Mouse (Mus musculus): ENCODE data around the gene Nfkb1. TPM values are rescaled to one million over a fixed set of nuclear protein-coding genes. Genes with fewer than 3 reads are reported as not detected.

Nfkb1 gene
- polyA plus RNA-seq, 1 experiment from 2014 or later = 29.1 TPM

DNA sequence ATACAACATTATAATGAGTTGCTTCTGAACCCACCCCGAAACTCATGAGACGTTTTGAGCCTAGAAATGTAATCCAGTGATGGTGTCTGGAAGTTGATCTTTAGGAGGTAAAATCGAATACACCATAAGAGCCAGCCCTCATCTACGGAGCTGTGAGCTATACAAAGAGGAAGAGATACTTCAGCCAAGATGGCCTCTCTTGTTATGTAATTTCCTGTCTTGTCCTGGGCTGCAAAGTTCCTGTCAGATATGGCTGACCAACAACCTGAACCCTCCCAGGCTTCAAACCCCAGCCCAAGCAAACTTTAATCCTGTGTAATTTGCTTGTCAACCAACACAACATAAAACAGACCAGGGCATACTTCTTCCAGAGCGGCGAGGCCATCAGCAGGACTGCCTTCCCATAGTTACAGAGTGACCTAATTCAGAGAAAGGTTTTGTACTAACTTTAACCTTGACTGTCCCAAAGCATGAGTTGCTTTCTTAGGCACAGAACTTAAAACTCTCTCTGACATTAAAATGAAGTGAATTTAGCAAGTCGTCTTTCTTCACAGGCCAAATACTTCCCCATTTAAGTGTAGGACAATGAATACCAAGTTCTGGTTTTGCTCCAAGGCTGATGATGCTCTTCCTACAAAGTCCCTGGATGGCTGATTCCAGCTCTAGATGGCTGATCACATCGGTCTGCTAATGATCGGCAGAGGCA, 63.2 kb downstream of the Nfkb1 start:
- no peak overlapping the region for H3K4me3 ChIP-seq (ENCODE audit: low read depth, low read length)

DNA sequence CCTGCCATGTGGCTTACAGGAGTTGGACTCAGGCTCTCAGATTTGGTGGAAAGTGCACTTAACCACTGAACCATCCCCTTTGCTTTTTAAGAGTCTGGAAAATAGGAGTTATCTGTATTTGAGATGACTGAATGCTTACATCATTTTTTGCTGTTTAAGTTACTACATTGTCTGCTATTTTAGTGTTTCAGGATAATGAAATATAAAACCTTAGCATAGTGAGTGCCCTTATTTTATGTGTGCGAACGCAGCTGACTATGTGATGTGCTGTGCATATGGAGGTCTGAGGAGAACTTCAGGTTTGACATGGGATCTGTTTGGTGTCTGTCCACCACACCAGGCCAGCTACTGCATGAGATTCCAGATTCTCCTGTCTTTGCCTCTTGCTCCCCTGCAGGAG, 66.1 kb downstream of the Nfkb1 start:
- DNase-seq (ENCODE audit: low spot score) = no peak
- no peak for ATAC-seq (replicated peaks; ENCODE audit: low FRiP score, low TSS enrichment, low read depth)
- H3K36me3 ChIP-seq (ENCODE audit: control insufficient read depth, insufficient read depth, low read length) = peaks cover 37% of the 10 kb centered on the region
- no peak overlapping the region for H3K4me2 ChIP-seq (ENCODE audit: low read length)
- no peak overlapping the region for H3K4me3 ChIP-seq (ENCODE audit: low read depth, low read length)
- no peak overlapping the region for H3K27ac ChIP-seq (ENCODE audit: low read depth)
- H3K4me1 ChIP-seq (replicated peaks; ENCODE audit: control insufficient read depth, insufficient read depth, low read length) = no peaks in the 10 kb centered on the region
- H3K9me3 ChIP-seq (ENCODE audit: control insufficient read depth, low read length) = no peaks in the 10 kb centered on the region
- H3K27me3 ChIP-seq (replicated peaks; ENCODE audit: control insufficient read depth, insufficient read depth, low read length) = no peaks in the 10 kb centered on the region
- 93% methylated on average over 2 of the region's 2 CpGs for WGBS
- H3K9ac ChIP-seq (ENCODE audit: low read length) = no peak overlapping the region

More for the DNA sequence above, 63.2 kb downstream of the Nfkb1 start:
- WGBS = 82% methylated on average over 9 of the region's 9 CpGs
- Histone ChIP-seq H3K36me3 (ENCODE audit: control insufficient read depth, insufficient read depth, low read length) (peaks cover 32% of the 10 kb centered on the region), H3K4me1 (replicated peaks; ENCODE audit: control insufficient read depth, insufficient read depth, low read length) (no peaks in the 10 kb centered on the region), H3K27me3 (replicated peaks; ENCODE audit: control insufficient read depth, insufficient read depth, low read length) (no peaks in the 10 kb centered on the region), H3K4me2 (ENCODE audit: low read length) (no peak overlapping the region), H3K9ac (ENCODE audit: low read length) (no peak overlapping the region), H3K27ac (ENCODE audit: low read depth) (no peak overlapping the region), H3K9me3 (ENCODE audit: control insufficient read depth, low read length) (no peaks in the 10 kb centered on the region)
- DNase-seq (ENCODE audit: low spot score) (no peak), ATAC-seq (replicated peaks; ENCODE audit: low FRiP score, low TSS enrichment, low read depth) (no peak)

DNA sequence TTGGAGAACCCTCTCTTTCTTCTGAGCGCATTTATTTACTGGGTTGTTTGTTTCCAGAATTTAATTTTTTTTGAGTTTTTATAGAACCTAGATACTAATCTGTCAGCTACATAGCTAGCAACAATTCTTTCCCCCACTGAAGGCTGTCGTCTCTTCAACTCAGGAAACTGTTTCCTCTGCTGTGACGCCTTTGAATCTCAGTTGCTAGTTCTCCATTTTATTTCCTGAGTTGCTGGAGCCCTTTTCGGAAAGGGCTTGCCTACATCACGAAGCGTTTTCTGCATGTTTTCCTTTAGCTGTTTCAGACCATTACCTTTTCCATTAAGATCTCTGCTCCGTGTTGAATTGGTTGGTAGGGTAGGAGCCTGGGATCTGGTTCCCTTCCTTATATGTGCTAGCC, 74.6 kb downstream of the Nfkb1 start:
- Histone ChIP-seq H3K4me2 (ENCODE audit: low read length) (no peak overlapping the region), H3K27ac (ENCODE audit: low read depth) (no peak overlapping the region), H3K36me3 (ENCODE audit: control insufficient read depth, insufficient read depth, low read length) (peaks cover 76% of the 10 kb centered on the region), H3K9me3 (ENCODE audit: control insufficient read depth, low read length) (no peaks in the 10 kb centered on the region), H3K9ac (ENCODE audit: low read length) (no peak overlapping the region), H3K4me3 (ENCODE audit: low read depth, low read length) (no peak overlapping the region), H3K27me3 (replicated peaks; ENCODE audit: control insufficient read depth, insufficient read depth, low read length) (no peaks in the 10 kb centered on the region), H3K4me1 (replicated peaks; ENCODE audit: control insufficient read depth, insufficient read depth, low read length) (no peaks in the 10 kb centered on the region)
- ATAC-seq (replicated peaks; ENCODE audit: low FRiP score, low TSS enrichment, low read depth) (no peak), DNase-seq (ENCODE audit: low spot score) (no peak)
- 92% methylated on average over 7 of the region's 7 CpGs for WGBS

DNA sequence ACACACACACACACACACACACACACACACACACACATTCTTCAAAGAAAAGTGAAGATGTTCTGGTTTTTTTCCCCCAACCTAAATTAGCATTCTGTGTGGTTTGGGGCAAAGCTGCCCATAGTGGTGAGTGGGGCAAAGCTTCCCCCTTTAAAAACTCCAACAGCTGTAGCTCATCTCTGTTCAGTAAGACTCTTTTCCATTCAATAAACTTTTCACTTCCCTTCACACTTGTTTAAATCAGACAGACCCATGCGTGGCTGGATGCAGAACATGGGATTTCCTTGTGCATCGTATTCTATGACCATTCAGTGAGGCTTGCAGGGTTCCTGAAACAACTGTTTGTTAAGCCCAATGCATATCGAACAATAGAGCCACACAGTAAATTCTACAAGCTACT, 77.0 kb downstream of the Nfkb1 start:
- 67% methylated on average over 3 of the region's 3 CpGs for WGBS

DNA sequence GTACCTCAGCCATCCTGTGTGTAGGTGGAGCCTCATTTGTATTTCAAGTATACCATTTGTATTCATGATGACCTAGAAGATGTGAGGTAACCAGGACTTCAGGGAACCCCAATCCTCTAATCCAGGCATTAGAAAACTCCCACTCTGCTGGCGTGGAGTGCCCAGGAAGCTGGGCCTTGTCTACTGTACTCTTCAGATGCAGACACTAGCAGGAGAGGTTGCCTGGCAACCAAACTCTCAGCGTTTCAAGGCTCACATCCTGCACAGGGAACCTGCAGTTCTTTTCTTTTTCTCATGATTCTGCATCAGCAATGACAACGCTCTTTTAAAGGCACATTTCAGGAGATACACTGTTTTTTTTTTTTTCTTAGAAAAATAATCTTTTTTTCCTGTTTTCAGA, 81.1 kb downstream of the Nfkb1 start:
- Histone ChIP-seq H3K9me3 (ENCODE audit: control insufficient read depth, low read length) (no peaks in the 10 kb centered on the region), H3K4me3 (ENCODE audit: low read depth, low read length) (no peak overlapping the region), H3K4me2 (ENCODE audit: low read length) (no peak overlapping the region), H3K27ac (ENCODE audit: low read depth) (no peak overlapping the region), H3K36me3 (ENCODE audit: control insufficient read depth, insufficient read depth, low read length) (peaks cover 66% of the 10 kb centered on the region), H3K9ac (ENCODE audit: low read length) (no peak overlapping the region), H3K27me3 (replicated peaks; ENCODE audit: control insufficient read depth, insufficient read depth, low read length) (no peaks in the 10 kb centered on the region), H3K4me1 (replicated peaks; ENCODE audit: control insufficient read depth, insufficient read depth, low read length) (0 out of 2 replicates have a peak, but pooled peaks cover 9% of the 10 kb centered on the region)
- no peak for ATAC-seq (replicated peaks; ENCODE audit: low FRiP score, low TSS enrichment, low read depth)
- DNase-seq (ENCODE audit: low spot score) = no peak
- 56% methylated on average over 3 of the region's 3 CpGs for WGBS

More for the DNA sequence above, 77.0 kb downstream of the Nfkb1 start:
- no peak overlapping the region for H3K27ac ChIP-seq (ENCODE audit: low read depth)
- H3K9ac ChIP-seq (ENCODE audit: low read length) = no peak overlapping the region
- H3K4me1 ChIP-seq (replicated peaks; ENCODE audit: control insufficient read depth, insufficient read depth, low read length) = no peaks in the 10 kb centered on the region
- H3K4me2 ChIP-seq (ENCODE audit: low read length) = no peak overlapping the region
- H3K27me3 ChIP-seq (replicated peaks; ENCODE audit: control insufficient read depth, insufficient read depth, low read length) = no peaks in the 10 kb centered on the region
- no peaks in the 10 kb centered on the region for H3K9me3 ChIP-seq (ENCODE audit: control insufficient read depth, low read length)
- ATAC-seq (replicated peaks; ENCODE audit: low FRiP score, low TSS enrichment, low read depth) = no peak
- H3K36me3 ChIP-seq (ENCODE audit: control insufficient read depth, insufficient read depth, low read length) = peaks cover 89% of the 10 kb centered on the region
- H3K4me3 ChIP-seq (ENCODE audit: low read depth, low read length) = no peak overlapping the region
- no peak for DNase-seq (ENCODE audit: low spot score)

DNA sequence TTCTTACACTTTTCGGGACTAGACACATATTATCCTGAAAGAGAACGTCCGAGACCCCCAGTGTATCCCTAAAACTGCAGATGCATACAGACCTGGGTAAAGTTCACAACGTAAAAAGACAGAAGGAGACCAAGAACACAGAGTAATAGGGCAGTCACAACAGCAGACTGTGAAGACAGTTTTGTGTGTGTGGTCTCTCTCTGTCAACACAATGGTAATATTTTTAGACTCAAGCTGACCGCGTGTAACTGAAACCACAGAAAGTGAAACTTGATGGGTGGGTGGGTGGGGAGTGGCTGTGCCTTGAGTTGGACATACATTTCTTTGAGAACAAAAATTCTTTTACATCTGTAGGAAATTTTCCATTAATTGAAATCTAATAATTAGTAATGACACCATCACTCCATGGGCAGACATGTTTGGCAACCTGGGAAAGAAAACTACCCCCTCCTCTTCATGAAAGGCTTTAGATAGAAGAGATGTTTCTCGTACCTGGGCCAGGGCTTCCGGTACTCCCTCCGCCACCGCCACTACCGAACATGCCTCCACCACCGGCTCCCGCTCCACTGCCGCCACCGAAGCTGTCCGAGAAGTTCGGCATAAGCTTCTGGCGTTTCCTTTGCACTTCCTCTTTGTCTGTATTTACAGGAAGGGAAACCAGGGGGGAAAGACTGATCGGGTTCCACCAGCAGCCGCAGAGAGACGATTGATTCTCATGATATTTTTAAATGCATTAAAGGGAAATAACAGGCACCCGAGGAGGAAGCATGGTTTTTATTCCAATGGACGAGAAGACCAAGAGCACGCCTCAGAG, 83.5 kb downstream of the Nfkb1 start:
- H3K27ac ChIP-seq (ENCODE audit: low read depth) = peak overlapping the region; percentile 28; the same call in 1 of the 2 replicates
- no peak for ATAC-seq (replicated peaks; ENCODE audit: low FRiP score, low TSS enrichment, low read depth)

DNA sequence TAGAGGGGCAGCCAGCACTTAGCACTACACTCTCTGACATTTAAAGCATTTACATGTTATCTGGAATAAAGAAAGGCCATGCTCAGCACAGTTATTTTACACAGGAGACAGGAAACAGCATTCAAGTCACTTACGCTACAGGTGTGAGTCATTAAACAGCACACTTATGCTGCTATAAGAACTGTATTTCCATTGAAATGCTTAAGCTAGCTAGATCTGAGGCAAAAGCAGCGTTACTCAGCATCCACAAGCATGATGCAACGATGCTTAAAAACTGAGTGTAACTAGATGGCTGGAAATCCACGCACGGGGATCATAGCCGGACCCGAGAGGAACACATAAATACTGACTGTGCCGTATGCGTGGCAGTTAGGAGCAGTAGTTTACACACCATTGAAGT, 84.3 kb downstream of the Nfkb1 start:
- Histone ChIP-seq H3K4me3 (ENCODE audit: low read depth, low read length) (no peak overlapping the region), H3K4me1 (replicated peaks; ENCODE audit: control insufficient read depth, insufficient read depth, low read length) (peaks cover 15% of the 10 kb centered on the region), H3K9ac (ENCODE audit: low read length) (no peak overlapping the region), H3K9me3 (ENCODE audit: control insufficient read depth, low read length) (no peaks in the 10 kb centered on the region), H3K36me3 (ENCODE audit: control insufficient read depth, insufficient read depth, low read length) (peaks cover 66% of the 10 kb centered on the region), H3K27ac (ENCODE audit: low read depth) (no peak overlapping the region), H3K27me3 (replicated peaks; ENCODE audit: control insufficient read depth, insufficient read depth, low read length) (no peaks in the 10 kb centered on the region), H3K4me2 (ENCODE audit: low read length) (no peak overlapping the region)
- ATAC-seq (replicated peaks; ENCODE audit: low FRiP score, low TSS enrichment, low read depth) (no peak), DNase-seq (ENCODE audit: low spot score) (no peak)
- WGBS = 60% methylated on average over 9 of the region's 9 CpGs

More for the DNA sequence above, 83.5 kb downstream of the Nfkb1 start:
- Histone ChIP-seq H3K27me3 (replicated peaks; ENCODE audit: control insufficient read depth, insufficient read depth, low read length) (no peaks in the 10 kb centered on the region), H3K4me1 (replicated peaks; ENCODE audit: control insufficient read depth, insufficient read depth, low read length) (peaks cover 15% of the 10 kb centered on the region), H3K9ac (ENCODE audit: low read length) (no peak overlapping the region), H3K4me3 (ENCODE audit: low read depth, low read length) (no peak overlapping the region), H3K9me3 (ENCODE audit: control insufficient read depth, low read length) (no peaks in the 10 kb centered on the region), H3K4me2 (ENCODE audit: low read length) (no peak overlapping the region), H3K36me3 (ENCODE audit: control insufficient read depth, insufficient read depth, low read length) (peaks cover 66% of the 10 kb centered on the region)
- 82% methylated on average over 24 of the region's 24 CpGs for WGBS
- DNase-seq (ENCODE audit: low spot score) = no peak

DNA sequence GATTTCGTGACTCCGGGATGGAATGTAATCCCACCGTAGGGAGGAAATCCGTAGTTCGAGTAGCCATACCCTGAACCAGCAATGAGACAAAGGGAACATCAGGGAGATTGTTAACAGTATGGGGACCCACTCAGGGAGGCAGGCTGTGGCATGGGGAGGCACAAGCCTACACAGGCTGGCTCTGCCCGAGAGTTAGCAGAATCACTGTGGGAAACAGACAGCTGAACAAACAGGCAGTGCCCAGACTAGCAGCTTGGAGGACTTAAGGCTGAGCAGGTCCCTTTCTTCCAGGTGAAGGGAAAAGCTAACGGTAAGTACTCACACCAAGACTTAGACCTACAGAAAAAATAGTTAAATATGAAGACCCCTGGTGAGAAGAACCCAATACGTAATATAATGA, 84.8 kb downstream of the Nfkb1 start:
- H3K9ac ChIP-seq (ENCODE audit: low read length) = no peak overlapping the region
- H3K9me3 ChIP-seq (ENCODE audit: control insufficient read depth, low read length) = no peaks in the 10 kb centered on the region
- no peaks in the 10 kb centered on the region for H3K27me3 ChIP-seq (replicated peaks; ENCODE audit: control insufficient read depth, insufficient read depth, low read length)
- H3K4me2 ChIP-seq (ENCODE audit: low read length) = no peak overlapping the region
- ATAC-seq (replicated peaks; ENCODE audit: low FRiP score, low TSS enrichment, low read depth) = no peak
- DNase-seq (ENCODE audit: low spot score) = no peak
- WGBS = 92% methylated on average over 8 of the region's 8 CpGs
- peaks cover 67% of the 10 kb centered on the region for H3K36me3 ChIP-seq (ENCODE audit: control insufficient read depth, insufficient read depth, low read length)
- H3K4me3 ChIP-seq (ENCODE audit: low read depth, low read length) = no peak overlapping the region
- H3K27ac ChIP-seq (ENCODE audit: low read depth) = no peak overlapping the region
- peaks cover 15% of the 10 kb centered on the region for H3K4me1 ChIP-seq (replicated peaks; ENCODE audit: control insufficient read depth, insufficient read depth, low read length)

All from intestine, embryonic 14.5 days (tissue).